Mouse (Mus musculus) ovary, postnatal 36 days (tissue): ENCODE results near the gene Arl2.
A peak's percentile ranks its signal among the peaks of the same experiment; 100 is the strongest.
"Not testable (repeated sequence)": the region's sequence is repeated elsewhere in the genome, so short reads cannot be mapped to it uniquely, and the experiment has no call there.

Experiments
- DNase-seq: peaks from one replicate; pipeline ENCODE4 v3.0.0; 2022; ENCODE audit warnings: low spot score, mixed read lengths

The Arl2 gene

GRCm38 (mm10) chr19:6141394-6141749 lies at the start of gene Arl2:
TSS of gene Arl2 (minus strand) at chr19:6141548.
- peak; percentile 55 for DNase-seq

DNA sequence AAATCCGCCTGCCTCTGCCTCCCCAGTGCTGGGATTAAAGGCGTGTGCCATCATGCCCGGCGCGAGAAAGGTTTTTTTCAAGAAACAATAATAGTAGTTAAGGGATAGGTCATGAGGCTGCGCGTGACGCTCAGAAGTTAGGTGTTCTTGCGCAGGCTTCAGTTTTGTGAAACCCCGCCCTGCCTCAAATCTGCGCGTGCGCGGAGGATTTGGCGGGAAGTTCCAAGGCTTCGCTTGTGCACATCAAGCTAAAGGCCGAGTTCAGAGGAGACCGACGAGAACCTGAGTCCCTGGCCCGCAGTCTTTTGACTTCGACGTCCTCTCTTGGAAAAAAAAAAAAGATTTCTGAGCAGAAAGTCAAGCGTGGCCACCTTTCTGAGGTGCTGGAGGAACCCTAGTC lies 42.8 kb upstream of the Arl2 start, which contains the start of gene Majin:
TSS of gene Majin (plus strand) at position 258 of the 400 bp plus-strand sequence.
- no peak for DNase-seq

DNA sequence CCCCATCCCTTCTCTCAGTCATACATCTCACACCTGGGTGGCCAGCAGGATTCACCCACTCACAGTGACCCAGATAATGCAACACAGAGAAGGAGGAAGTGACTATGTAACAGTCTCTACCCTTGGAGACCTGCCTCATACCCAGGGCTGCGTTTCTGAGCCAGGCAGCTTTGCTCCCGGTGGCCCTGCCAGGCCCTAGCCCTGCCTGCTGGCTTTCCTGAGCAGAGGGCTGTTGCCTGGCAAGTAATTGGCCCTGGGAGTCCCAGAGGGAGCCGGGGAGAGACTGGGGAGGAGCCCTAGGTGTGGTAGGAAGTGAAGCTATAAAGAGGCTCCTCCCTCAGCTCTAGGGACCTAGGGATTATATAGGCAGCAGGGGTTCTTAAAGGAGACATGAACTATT lies 41.2 kb upstream of the Arl2 start:
- DNase-seq: no peak

GRCm38 (mm10) chr19:6181629-6182028 lies 40.3 kb upstream of the Arl2 start:
- peak; percentile 34 for DNase-seq

DNA sequence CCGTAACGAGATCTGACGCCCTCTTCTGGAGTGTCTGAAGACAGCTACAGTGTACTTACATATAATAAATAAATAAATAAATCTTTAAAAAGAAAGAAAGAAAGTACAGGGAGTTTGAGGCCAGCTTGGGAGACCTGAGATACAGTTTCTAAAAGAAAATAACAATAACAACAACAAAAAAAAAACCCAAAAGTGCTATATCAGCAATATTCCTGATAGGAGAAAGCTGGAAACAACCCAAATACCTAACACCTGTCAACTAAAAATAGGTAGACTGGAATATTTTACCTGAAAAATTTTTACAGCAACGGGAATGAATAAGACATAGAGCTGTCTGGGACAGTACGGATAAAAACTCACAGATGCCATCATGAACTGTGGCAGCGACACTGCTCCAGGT lies 37.4 kb upstream of the Arl2 start:
- no peak for DNase-seq

GRCm38 (mm10) chr19:6174771-6175170 lies 33.4 kb upstream of the Arl2 start:
- peak; percentile 53 for DNase-seq

DNA sequence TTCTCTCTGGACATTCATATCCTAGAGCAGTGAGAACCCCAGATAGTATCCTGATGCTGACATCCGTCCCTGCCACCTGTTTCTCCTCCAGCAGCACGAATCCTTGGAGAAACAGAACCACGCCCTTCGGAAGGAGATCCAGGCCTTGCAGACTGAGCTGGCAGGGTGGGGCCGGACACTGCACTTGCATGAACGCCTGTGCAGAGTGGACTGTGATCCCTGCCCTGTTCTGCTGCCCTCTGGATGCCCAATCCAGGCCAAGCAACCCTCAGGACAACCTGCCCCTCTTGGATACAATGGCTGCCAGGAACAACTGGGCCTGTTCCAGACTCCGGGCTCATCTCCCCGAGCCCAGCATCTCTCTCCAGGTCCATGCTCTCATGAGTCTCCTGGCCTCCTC lies 29.9 kb upstream of the Arl2 start:
- DNase-seq: no peak

- no peak for DNase-seq
These were observed 25.4 kb upstream of the Arl2 start for GRCm38 (mm10) chr19:6166750-6167149.

DNA sequence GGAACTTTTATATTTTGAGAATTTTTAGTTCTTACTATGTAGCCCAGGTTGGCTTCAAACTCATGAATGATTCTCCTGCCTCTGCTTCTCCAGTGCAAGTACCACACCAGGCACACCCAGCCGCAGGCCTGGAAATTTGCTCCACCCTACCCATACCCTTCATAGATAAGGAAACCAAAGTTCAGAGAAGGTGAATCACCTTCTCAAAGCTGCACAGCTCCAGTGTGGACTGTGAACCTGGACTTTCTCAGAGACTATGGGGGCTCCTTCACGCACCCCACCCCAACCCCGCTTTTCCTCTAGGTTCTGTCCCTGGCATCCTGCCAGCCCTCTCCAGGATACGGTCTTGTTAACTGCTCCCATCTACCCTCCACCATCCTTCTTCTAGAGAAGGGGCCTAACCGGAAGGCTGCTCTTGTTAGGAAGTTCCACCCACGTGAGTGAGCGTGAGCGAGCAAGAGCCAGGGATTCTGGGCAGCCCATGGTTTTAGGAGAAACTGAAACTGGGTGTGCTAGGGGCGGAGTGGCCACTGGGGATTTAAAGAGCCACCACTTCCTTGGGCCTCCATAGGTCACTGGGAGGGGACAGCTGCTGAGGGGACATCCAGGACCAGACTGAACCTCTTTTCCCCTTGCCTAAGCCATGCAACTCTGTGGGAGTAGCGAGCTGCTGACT lies 22.7 kb upstream of the Arl2 start:
- no peak for DNase-seq

- no peak for DNase-seq
These were observed 15.9 kb upstream of the Arl2 start for GRCm38 (mm10) chr19:6157220-6157619.

DNA sequence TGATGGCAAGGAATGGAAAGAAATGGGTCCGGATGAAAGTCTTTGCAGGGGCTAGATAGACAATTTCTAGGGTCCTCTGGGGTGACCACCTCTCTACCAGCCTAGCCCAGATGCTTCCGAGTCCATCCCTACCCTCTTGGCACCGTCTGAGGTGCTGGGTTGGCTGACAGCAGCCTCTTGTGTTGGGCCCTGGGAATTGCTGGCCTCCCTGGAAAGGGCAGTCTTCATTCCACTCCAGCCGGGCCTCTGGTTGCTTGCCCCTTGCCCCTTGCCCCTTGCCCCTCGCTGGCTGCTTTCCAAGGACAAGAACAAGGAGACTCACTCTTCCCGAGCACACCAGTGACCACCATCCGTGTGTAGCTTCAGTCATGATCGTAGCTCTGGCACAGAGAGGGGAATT lies 15.0 kb upstream of the Arl2 start:
- DNase-seq: no peak

DNA sequence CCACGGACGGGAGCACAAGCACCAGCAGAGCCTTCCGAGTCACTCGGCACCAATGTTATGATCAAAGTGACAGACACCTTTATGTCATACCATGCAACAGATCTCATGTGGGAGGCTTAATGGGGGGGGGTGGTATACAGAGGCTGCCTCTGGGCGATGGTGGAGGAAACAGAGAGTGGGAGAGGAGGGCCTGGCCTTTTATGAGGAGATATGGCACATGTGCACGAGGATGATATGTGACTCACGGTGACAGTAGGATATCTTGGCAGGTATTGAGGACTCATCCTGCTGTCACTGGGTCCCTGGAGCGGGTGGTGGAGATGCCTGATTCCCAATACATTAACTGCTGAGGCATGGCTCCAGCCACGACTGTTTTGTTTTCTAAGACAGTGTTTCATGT lies 13.8 kb upstream of the Arl2 start:
- DNase-seq: no peak

GRCm38 (mm10) chr19:6144842-6145241 lies 3.5 kb upstream of the Arl2 start:
- no peak for DNase-seq

GRCm38 (mm10) chr19:6140678-6141393 lies 512 bp downstream of the Arl2 start, which contains the start of gene Batf2:
TSS of gene Batf2 (plus strand) at chr19:6140983.
- DNase-seq: peak; percentile 89

GRCm38 (mm10) chr19:6140374-6140677 lies 1.0 kb downstream of the Arl2 start:
- no peak for DNase-seq

GRCm38 (mm10) chr19:6139701-6140100 lies 1.6 kb downstream of the Arl2 start:
- no peak for DNase-seq

DNA sequence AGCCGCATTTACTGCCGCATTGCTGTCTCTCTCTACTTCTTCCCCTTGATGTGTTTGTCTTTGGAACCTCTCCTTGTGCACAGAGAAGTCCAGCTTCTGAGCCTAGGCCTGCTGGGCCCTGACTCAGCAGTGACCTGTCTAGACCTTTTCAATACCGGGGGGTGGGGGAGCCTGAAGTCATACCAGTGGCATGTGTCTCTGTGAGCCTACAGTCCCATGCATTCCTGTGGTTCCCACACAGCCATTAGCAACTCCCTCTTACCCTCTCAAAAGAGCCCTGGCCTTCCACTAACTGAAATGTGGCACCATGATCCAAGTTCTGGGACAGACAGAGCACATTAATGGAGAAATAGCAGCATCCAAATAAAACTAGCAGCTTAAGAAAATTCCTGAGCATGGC lies 5.0 kb downstream of the Arl2 start:
- DNase-seq: no peak

DNA sequence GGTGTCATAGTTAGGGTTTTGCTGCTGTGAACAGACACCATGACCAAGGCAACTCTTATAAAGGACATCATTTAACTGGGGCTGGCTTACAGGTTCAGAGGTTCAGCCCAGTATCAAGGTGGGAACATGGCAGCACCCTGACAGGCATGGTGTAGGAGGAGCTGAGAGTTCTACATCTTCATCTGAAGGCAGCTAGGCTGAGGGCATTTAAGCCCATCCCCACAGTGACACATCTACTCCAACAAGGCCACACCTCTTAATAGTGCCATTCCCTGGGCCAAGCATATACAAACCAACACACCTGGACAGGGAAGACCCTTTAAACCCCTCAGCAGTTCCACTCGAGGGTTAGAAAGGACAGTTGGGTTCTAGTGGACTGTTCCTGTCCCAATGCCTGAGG lies 8.2 kb downstream of the Arl2 start:
- DNase-seq: not testable (repeated sequence)

- DNase-seq: no peak
These were observed 9.0 kb downstream of the Arl2 start for GRCm38 (mm10) chr19:6132171-6132827.

- DNase-seq: not testable (repeated sequence)
These were observed 10.8 kb downstream of the Arl2 start for GRCm38 (mm10) chr19:6130414-6131128.

- peak; percentile 90 for DNase-seq
These were observed 13.5 kb downstream of the Arl2 start, which contains the start of gene Snx15 for GRCm38 (mm10) chr19:6127760-6128341. TSS of gene Snx15 (minus strand) at chr19:6128304.
